ENCODE assay signal across 19 mouse cellular contexts in the genomic region with DNA sequence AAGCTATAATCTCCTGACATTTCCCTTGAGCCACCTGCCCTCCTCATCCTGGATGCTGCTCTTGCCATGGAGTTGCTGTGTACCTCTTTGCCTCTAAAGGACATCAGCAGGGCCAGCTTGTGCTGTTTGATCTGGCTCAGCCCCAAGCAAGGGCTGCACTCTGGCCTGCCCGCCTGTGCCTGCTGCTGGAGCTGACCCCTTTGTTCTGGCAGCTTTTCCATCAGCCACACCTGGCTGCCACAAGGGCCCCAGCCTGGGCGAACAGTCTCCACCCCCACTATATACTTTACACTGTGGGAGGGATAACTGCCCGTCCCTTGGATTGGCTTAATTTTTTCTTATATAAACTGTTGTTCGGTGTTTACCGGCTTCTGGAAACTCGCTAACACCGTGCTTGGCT. TPM values are rescaled to one million over a fixed set of nuclear protein-coding genes. Genes with fewer than 3 reads are reported as not detected.
DNase-seq lines count a peak whose midpoint lies in the region; ATAC-seq and TF ChIP-seq lines count a peak whose summit lies in the region.
"Had no signal": no experiment of that assay in that cellular context is flagged by ENCODE, and none has a peak within 500 bp of the region (broad histone marks: within the 10 kb centered on the region; RNA-seq: fewer than 3 reads in every experiment).

No protein-coding gene starts in this region.

- no peak overlapping the region for H3K27ac ChIP-seq in kidney, embryonic 14.5 days (ENCODE audit: low read depth, low read length)
- H3K27ac ChIP-seq in liver, embryonic 15.5 days (replicated peaks): 0 out of 2 replicates have a peak overlapping the region, but pooled peaks have one; percentile 33
- peak overlapping the region; percentile 64; the same call in 1 of the 2 replicates for H3K27ac ChIP-seq in small intestine, adult 2 months (ENCODE audit: insufficient read depth, low read depth, low read length)
- H3K27ac ChIP-seq: limb, embryonic 13.5 days; neural tube, embryonic 13.5 days had no signal

- no peak overlapping the region for H3K4me3 ChIP-seq in kidney, embryonic 14.5 days (ENCODE audit: low read length)
- H3K4me3 ChIP-seq in liver, embryonic 15.5 days (replicated peaks): no peak overlapping the region
- no peak overlapping the region for H3K4me3 ChIP-seq in small intestine, adult 2 months (ENCODE audit: low read depth, low read length)
- H3K4me3 ChIP-seq: limb, embryonic 13.5 days; neural tube, embryonic 13.5 days had no signal

- 53% methylated on average over 7 of the region's 7 CpGs for WGBS in kidney, embryonic 14.5 days
- 48% methylated on average over 7 of the region's 7 CpGs for WGBS in liver, embryonic 15.5 days (ENCODE audit: insufficient replicate concordance)
- 9% methylated on average over 7 of the region's 7 CpGs for WGBS in small intestine, adult 2 months

- no peak for TF ChIP-seq CTCF in small intestine, adult 2 months (IDR thresholded peaks at IDR 0.05; ENCODE audit: extremely low read depth, insufficient read length, insufficient replicate concordance, low read depth, low read length)

- no peak for ATAC-seq in kidney, embryonic 14.5 days (ENCODE audit: low FRiP score, low TSS enrichment)
- peak; percentile 75 for ATAC-seq in liver, embryonic 15.5 days (ENCODE audit: insufficient read depth)
- ATAC-seq in megakaryocyte-erythroid progenitor cell, adult 5-6 weeks (replicated peaks; ENCODE audit: low FRiP score, low TSS enrichment, poor library complexity, severe bottlenecking): no peak
- no peak for ATAC-seq in granulocyte monocyte progenitor cell, adult 5-6 weeks (replicated peaks; ENCODE audit: poor library complexity, severe bottlenecking)
- ATAC-seq: inflammation-experienced regulatory T-cells, adult 6 months had no signal

- H3K27me3 ChIP-seq in kidney, embryonic 14.5 days (ENCODE audit: control insufficient read depth, insufficient read depth, low read length): no peaks in the 10 kb centered on the region
- H3K27me3 ChIP-seq in liver, embryonic 15.5 days: no peaks in the 10 kb centered on the region
- H3K27me3 ChIP-seq in small intestine, adult 2 months (ENCODE audit: control insufficient read depth, insufficient read depth, low read length): no peaks in the 10 kb centered on the region
- H3K27me3 ChIP-seq: neural tube, embryonic 13.5 days had no signal

- no peak overlapping the region for H3K4me2 ChIP-seq in kidney, embryonic 14.5 days (replicated peaks; ENCODE audit: low read depth, low read length)
- H3K4me2 ChIP-seq in liver, embryonic 15.5 days: no peak overlapping the region
- H3K4me2 ChIP-seq: heart, embryonic 11.5 days; limb, embryonic 13.5 days; neural tube, embryonic 13.5 days had no signal

- no peak for TF ChIP-seq POLR2A in small intestine, adult 2 months (IDR thresholded peaks at IDR 0.05; ENCODE audit: low read depth, low read length)

- DNase-seq in kidney, adult 11 months: peak; percentile 77
- peak; percentile 82 for DNase-seq in kidney, adult 9 months
- no peak for DNase-seq in gastrocnemius, postnatal 25 days
- DNase-seq: B cell, adult 2 months; cerebellum, adult 18-20 months; heart, postnatal 4 days; midbrain, embryonic 14.5 days; retina, postnatal 1 day; thymus, postnatal 36 days had no signal

- no peaks in the 10 kb centered on the region for H3K9me3 ChIP-seq in kidney, embryonic 14.5 days (ENCODE audit: control insufficient read depth, low read length)
- no peaks in the 10 kb centered on the region for H3K9me3 ChIP-seq in liver, embryonic 15.5 days (replicated peaks)
- H3K9me3 ChIP-seq: G1E; limb, embryonic 13.5 days; neural tube, embryonic 13.5 days had no signal

- no peaks in the 10 kb centered on the region for H3K36me3 ChIP-seq in kidney, embryonic 14.5 days (ENCODE audit: control insufficient read depth, insufficient read depth, low read length)
- H3K36me3 ChIP-seq in liver, embryonic 15.5 days (replicated peaks): no peaks in the 10 kb centered on the region
- no peaks in the 10 kb centered on the region for H3K36me3 ChIP-seq in small intestine, adult 2 months (ENCODE audit: control insufficient read depth, insufficient read depth, low read length)
- H3K36me3 ChIP-seq: G1E; limb, embryonic 13.5 days; neural tube, embryonic 13.5 days had no signal

- no peaks in the 10 kb centered on the region for H3K4me1 ChIP-seq in kidney, embryonic 14.5 days (ENCODE audit: control insufficient read depth, insufficient read depth, low read length)
- H3K4me1 ChIP-seq in liver, embryonic 15.5 days (replicated peaks): 0 out of 2 replicates have a peak, but pooled peaks cover 10% of the 10 kb centered on the region
- H3K4me1 ChIP-seq in small intestine, adult 2 months (ENCODE audit: control insufficient read depth, insufficient read depth, insufficient read length, low read length): peaks cover 17% of the 10 kb centered on the region
- H3K4me1 ChIP-seq: neural tube, embryonic 13.5 days had no signal

- H3K9ac ChIP-seq in kidney, embryonic 14.5 days (ENCODE audit: low read depth, low read length): no peak overlapping the region
- H3K9ac ChIP-seq in liver, embryonic 15.5 days: no peak overlapping the region
- H3K9ac ChIP-seq: limb, embryonic 13.5 days; neural tube, embryonic 13.5 days had no signal

RNA-seq across cellular contexts. Expression of a gene that starts 28.7 kb away (rescaled TPM):
- polyA plus RNA-seq in kidney, embryonic 14.5 days (2014; fragmentation: Nextera tagmentation; extraction: Ambion mirVana): 142 and 151 TPM in 2 replicates
- polyA plus RNA-seq in liver, embryonic 15.5 days (2015; fragmentation: Nextera tagmentation; extraction: Ambion mirVana): 40.5 and 42.5 TPM in 2 replicates
- polyA plus RNA-seq in small intestine, adult 2 months (2012; rRNA removed): 23.9 and 29.7 TPM in 2 replicates
- total RNA-seq in gastrocnemius, postnatal 25 days (2021): 10 to 100 TPM; 11.3 to 13.8 TPM
- 30.0 and 40.1 TPM in 2 replicates for total RNA-seq in megakaryocyte-erythroid progenitor cell, adult 5-6 weeks (2014; fragmentation: Nextera tagmentation)
- 37.3 and 62.5 TPM in 2 replicates for total RNA-seq in megakaryocyte-erythroid progenitor cell, adult 5-6 weeks (2017)
- 22.1 and 26.7 TPM in 2 replicates for total RNA-seq in granulocyte monocyte progenitor cell, adult 5-6 weeks (2014; fragmentation: Nextera tagmentation)
- total RNA-seq in granulocyte monocyte progenitor cell, adult 5-6 weeks (2017): 42.0 and 57.2 TPM in 2 replicates
